Mouse (Mus musculus) layer of hippocampus, adult 9-10 months (tissue): ENCODE measurements around the gene Pheta1.
"Not testable (repeated sequence)": the region's sequence is repeated elsewhere in the genome, so short reads cannot be mapped to it uniquely, and the experiment has no call there.

Experiments
- DNase-seq: peaks from one replicate; pipeline ENCODE4 v3.0.0; 2022; ENCODE audit warnings: low spot score

Gene Pheta1

DNA sequence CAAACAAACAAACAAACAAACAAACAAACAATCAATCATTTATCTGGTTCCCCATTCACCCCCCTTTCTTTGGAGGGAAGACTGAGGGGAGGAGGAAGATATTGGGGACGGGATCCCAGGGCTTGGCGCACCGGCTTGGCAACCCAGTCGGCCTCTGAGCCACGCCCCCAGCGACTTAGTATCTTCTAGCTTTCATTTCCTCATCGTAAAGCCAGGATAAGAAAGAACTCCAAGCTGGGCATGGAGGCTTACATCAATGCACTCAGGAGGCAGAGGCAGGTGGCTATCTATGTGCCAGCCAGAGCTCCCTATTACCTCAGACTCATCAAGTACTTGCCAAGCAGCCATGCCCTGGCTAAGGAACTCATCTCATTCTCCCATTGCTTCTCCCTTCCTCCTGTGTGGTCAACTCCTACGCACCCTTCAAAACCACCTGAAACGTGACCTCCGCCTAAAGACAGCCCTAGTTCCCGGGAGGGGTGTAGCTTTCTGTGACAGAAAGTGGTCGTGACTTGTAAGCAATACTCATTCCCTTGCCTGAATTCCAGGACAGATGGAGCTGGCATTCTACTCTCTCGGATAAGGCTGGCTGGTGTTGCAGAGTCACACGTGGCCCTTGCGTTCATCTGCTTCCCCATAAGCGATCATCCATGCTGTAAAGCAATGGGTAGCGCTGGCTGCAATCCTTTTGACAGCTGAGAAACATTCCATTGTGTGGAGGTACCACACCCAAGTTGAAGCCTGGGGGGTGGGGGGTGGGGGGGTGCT, 5.5 kb upstream of the Pheta1 start:
- DNase-seq, result no peak

GRCm38 (mm10) chr5:121845361-121845760, 3.4 kb upstream of the Pheta1 start:
- no peak for DNase-seq

GRCm38 (mm10) chr5:121846322-121846721, 2.5 kb upstream of the Pheta1 start:
- DNase-seq, result no peak

- not testable (repeated sequence) for DNase-seq
These were observed 1.5 kb upstream of the Pheta1 start for GRCm38 (mm10) chr5:121847269-121847668.

- no peak for DNase-seq
These were observed 707 bp upstream of the Pheta1 start for GRCm38 (mm10) chr5:121848035-121848519.

- DNase-seq, result no peak
These were observed 930 bp downstream of the Pheta1 start for GRCm38 (mm10) chr5:121849478-121850349.

GRCm38 (mm10) chr5:121853368-121854051, 4.7 kb downstream of the Pheta1 start:
- DNase-seq, result no peak

- no peak for DNase-seq
These were observed 6.0 kb downstream of the Pheta1 start for GRCm38 (mm10) chr5:121854768-121855167.

- DNase-seq, result no peak
These were observed 8.0 kb downstream of the Pheta1 start for GRCm38 (mm10) chr5:121856740-121857139.

- no peak for DNase-seq
These were observed 9.6 kb downstream of the Pheta1 start for GRCm38 (mm10) chr5:121858427-121858826.

DNA sequence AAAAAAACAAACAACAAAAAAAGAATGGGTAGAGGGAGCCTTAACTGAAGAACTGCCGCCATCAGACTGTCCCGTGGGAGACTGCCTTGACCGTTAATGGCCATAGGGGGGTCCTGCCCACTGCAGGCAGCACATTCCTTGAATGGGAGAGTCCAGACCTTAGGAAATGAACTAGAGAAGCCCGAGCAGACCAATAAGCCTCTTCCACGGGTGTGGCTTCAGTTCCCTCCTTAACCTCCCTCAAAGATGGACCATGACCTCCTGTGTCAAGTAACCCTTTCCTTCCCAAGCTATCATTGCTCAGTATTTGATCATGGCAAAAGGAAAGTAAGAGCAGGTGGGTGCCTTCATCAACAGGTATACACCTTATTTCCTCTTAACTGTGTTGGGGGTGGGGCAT, 13.2 kb downstream of the Pheta1 start:
- DNase-seq, result no peak

GRCm38 (mm10) chr5:121864330-121864729, 15.5 kb downstream of the Pheta1 start:
- DNase-seq, result no peak

DNA sequence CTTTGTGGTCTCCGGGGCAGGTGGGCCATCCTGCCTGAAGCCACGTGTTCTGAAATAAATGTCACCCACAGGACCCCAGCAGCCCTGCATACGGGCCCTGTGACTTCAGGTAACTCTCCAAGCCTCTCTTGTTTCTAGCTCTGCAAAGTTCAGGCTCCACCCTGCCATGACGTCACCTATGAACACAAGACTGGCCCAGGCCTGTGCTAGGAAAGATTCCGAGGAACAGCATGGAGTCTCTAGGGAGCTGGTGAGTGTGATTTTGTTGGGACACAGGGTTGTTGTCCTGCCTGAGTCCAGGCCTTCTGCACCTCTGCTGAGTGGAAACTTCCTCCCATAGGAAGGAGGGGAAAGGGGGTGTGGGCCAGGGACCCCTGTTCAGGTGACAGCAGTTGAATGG, 19.2 kb downstream of the Pheta1 start:
- DNase-seq, result no peak

GRCm38 (mm10) chr5:121870832-121871231, 22.0 kb downstream of the Pheta1 start:
- no peak for DNase-seq

DNA sequence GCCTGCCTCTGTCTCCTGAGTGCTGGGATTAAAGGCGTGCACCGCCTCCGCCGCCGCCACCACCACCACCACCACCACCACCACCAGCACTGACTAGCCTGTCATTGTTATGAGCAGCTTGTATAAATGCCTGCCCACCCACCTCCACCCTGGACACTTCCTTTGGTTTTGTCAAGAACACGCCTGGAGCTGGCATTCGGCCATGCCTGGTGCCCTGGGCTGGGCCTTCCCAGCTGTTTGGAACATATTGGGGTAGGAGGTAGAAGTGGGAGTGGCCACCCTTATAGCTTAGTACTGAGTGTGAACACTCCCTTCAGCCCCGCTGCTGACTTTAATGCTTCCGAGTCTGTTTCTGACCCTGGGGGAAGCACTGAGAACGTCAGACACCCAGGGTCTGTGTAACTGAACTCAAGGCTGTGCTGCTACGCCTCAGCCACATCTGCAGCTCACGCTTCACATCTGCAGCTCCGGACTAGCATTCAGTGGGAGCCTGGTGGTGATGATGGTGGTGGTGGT, 22.8 kb downstream of the Pheta1 start:
- DNase-seq, result no peak

GRCm38 (mm10) chr5:121872158-121872557, 23.4 kb downstream of the Pheta1 start:
- DNase-seq, result no peak

- DNase-seq, result no peak
These were observed 26.3 kb downstream of the Pheta1 start for GRCm38 (mm10) chr5:121875041-121875440.

- DNase-seq, result no peak
These were observed 28.1 kb downstream of the Pheta1 start for GRCm38 (mm10) chr5:121876901-121877300.

DNA sequence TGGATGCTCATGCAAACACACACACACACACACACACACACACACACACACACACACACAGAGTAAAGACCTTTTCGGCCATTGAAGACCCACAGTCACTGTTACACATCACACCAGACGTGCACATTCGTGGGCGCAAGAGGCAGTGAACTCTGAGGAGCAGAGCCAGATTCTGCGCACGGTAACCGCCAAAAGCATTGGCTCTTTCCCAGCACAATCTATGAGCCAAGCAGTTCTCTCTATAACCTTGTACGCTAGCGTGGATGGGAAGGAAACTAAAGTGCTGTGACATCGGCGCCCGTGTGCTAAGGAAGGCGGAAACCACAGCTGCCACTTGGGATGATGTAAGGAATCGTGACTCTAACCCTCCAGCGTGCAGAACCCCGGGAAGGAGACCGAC, 29.9 kb downstream of the Pheta1 start:
- DNase-seq, result no peak

- DNase-seq, result no peak
These were observed 30.4 kb downstream of the Pheta1 start for GRCm38 (mm10) chr5:121879211-121879610.

DNA sequence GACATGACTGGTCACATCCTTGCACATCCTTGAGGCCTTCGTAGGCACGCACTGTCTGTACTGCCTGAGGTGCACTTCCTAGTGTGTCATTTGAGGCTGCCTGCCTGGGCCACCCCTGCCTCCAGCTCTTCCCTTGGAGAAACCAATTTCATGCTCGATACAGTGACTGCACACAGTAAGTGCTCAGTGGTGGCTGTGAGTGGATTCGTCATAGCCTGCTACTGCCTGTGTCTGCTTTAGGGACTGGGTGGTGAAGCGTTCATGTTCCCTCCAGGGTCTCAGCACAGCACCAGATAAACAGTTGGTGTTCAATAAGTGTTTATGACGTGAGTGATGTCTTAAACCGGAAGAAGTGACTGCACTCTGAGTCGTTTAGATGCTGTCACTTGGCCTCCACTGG, 34.6 kb downstream of the Pheta1 start:
- no peak for DNase-seq

GRCm38 (mm10) chr5:121889375-121889774, 40.6 kb downstream of the Pheta1 start:
- no peak for DNase-seq
